10 mouse cellular contexts compared by ENCODE assay signal in genomic region chr2:31690063-31690462, GRCm38 (mm10). TPM values are rescaled to one million over a fixed set of nuclear protein-coding genes. Genes with fewer than 3 reads are reported as not detected.
A peak's percentile ranks its signal among the peaks of the same experiment; 100 is the strongest.
DNase-seq lines count a peak whose midpoint lies in the region; ATAC-seq and TF ChIP-seq lines count a peak whose summit lies in the region.
"Had no signal": no experiment of that assay in that cellular context is flagged by ENCODE, and none has a peak within 500 bp of the region (broad histone marks: within the 10 kb centered on the region; RNA-seq: fewer than 3 reads in every experiment).

No protein-coding gene starts in this region.

- no peak overlapping the region; the same call in 1 of the 2 replicates for H3K9ac ChIP-seq in hindbrain, postnatal 0 days (replicated peaks; ENCODE audit: low read length)
- H3K9ac ChIP-seq in midbrain, embryonic 14.5 days (replicated peaks; ENCODE audit: low read length), result no peak overlapping the region; the same call in 1 of the 2 replicates

- H3K9me3 ChIP-seq in hindbrain, postnatal 0 days (ENCODE audit: low read length), result no peaks in the 10 kb centered on the region
- no peaks in the 10 kb centered on the region for H3K9me3 ChIP-seq in midbrain, embryonic 14.5 days (ENCODE audit: control insufficient read depth, low read length)

- WGBS in kidney, adult 2 months, result 41% methylated on average over 3 of the region's 3 CpGs
- 60% methylated on average over 3 of the region's 3 CpGs for WGBS in hindbrain, postnatal 0 days
- WGBS in midbrain, embryonic 14.5 days, result 57% methylated on average over 3 of the region's 3 CpGs

- no peaks in the 10 kb centered on the region; the same call in 1 of the 2 replicates for H3K36me3 ChIP-seq in kidney, adult 2 months (ENCODE audit: control insufficient read depth, insufficient read depth, low read length)
- H3K36me3 ChIP-seq in hindbrain, postnatal 0 days (ENCODE audit: insufficient read depth, low read length), result no peaks in the 10 kb centered on the region
- 0 out of 2 replicates have a peak, but pooled peaks cover 2% of the 10 kb centered on the region for H3K36me3 ChIP-seq in midbrain, embryonic 14.5 days (ENCODE audit: control insufficient read depth, insufficient read depth, low read length)

- no peaks in the 10 kb centered on the region for H3K27me3 ChIP-seq in kidney, adult 2 months (replicated peaks; ENCODE audit: control insufficient read depth, insufficient read depth, low read length)
- no peaks in the 10 kb centered on the region for H3K27me3 ChIP-seq in hindbrain, postnatal 0 days (ENCODE audit: insufficient read depth, low read length)
- H3K27me3 ChIP-seq in midbrain, embryonic 14.5 days (ENCODE audit: control insufficient read depth, insufficient read depth, low read length), result no peaks in the 10 kb centered on the region
- H3K27me3 ChIP-seq: Patski had no signal

- DNase-seq in kidney, adult 2 months, result no peak
- DNase-seq in kidney, adult 8-10 months, result no peak
- no peak for DNase-seq in hindbrain, postnatal 0 days (ENCODE audit: low spot score)
- no peak for DNase-seq in midbrain, embryonic 14.5 days
- DNase-seq in cerebellum, adult 9-10 months, result no peak
- DNase-seq in adrenal gland, adult 8-10 months, result no peak
- DNase-seq in ovary, postnatal 10 days (ENCODE audit: low spot score), result no peak

- peak overlapping the region; percentile 94 for H3K4me2 ChIP-seq in hindbrain, postnatal 0 days (ENCODE audit: low read depth, low read length)
- peak overlapping the region; percentile 86 for H3K4me2 ChIP-seq in midbrain, embryonic 14.5 days (ENCODE audit: low read length)

- H3K27ac ChIP-seq in kidney, adult 2 months (ENCODE audit: insufficient read depth, low read depth, low read length), result no peak overlapping the region
- H3K27ac ChIP-seq in cortical plate, adult 2 months (ENCODE audit: insufficient read depth, low read length), result no peak overlapping the region
- no peak overlapping the region for H3K27ac ChIP-seq in hindbrain, postnatal 0 days
- no peak overlapping the region for H3K27ac ChIP-seq in midbrain, embryonic 14.5 days (replicated peaks; ENCODE audit: low read depth, low read length)

- ATAC-seq in hindbrain, postnatal 0 days, result no peak
- no peak for ATAC-seq in midbrain, embryonic 14.5 days (ENCODE audit: low FRiP score, low TSS enrichment)
- ATAC-seq: Patski had no signal

- peaks cover 11% of the 10 kb centered on the region for H3K4me1 ChIP-seq in kidney, adult 2 months (ENCODE audit: control insufficient read depth, insufficient read depth, low read length)
- peaks cover 3% of the 10 kb centered on the region for H3K4me1 ChIP-seq in cortical plate, adult 2 months (ENCODE audit: control insufficient read depth, insufficient read depth, low read length)
- peaks cover 15% of the 10 kb centered on the region for H3K4me1 ChIP-seq in hindbrain, postnatal 0 days (ENCODE audit: insufficient read depth, low read length)
- peaks cover 32% of the 10 kb centered on the region for H3K4me1 ChIP-seq in midbrain, embryonic 14.5 days (ENCODE audit: control insufficient read depth, insufficient read depth, low read length)

- no peak for TF ChIP-seq POLR2A in kidney, adult 2 months (IDR thresholded peaks at IDR 0.05; ENCODE audit: low read depth, low read length)
- TF ChIP-seq POLR2A in cortical plate, adult 2 months (IDR thresholded peaks at IDR 0.05; ENCODE audit: extremely low read depth, insufficient read depth, low read length), result no peak

- peak overlapping the region; percentile 85 for H3K4me3 ChIP-seq in kidney, adult 2 months (ENCODE audit: insufficient read depth, low read depth, low read length)
- peak overlapping the region; percentile 77 for H3K4me3 ChIP-seq in cortical plate, adult 2 months (ENCODE audit: insufficient read depth, low read length)
- H3K4me3 ChIP-seq in hindbrain, postnatal 0 days (ENCODE audit: low read length), result peak overlapping the region; percentile 97
- H3K4me3 ChIP-seq in midbrain, embryonic 14.5 days (replicated peaks; ENCODE audit: low read depth, low read length), result peak overlapping the region; percentile 94

- TF ChIP-seq CTCF in kidney, adult 2 months (conservative IDR thresholded peaks at IDR 0.05; ENCODE audit: insufficient read depth, insufficient read length, low read depth, low read length), result no peak
- TF ChIP-seq CTCF in cortical plate, adult 2 months (IDR thresholded peaks at IDR 0.05; ENCODE audit: extremely low read depth, insufficient read depth, low read length), result no peak
- no peak for TF ChIP-seq CTCF in hindbrain, postnatal 0 days (IDR thresholded peaks at IDR 0.05; ENCODE audit: low read depth)

RNA-seq across cellular contexts. Expression of gene Abl1, which starts 1.9 kb away (rescaled TPM):
- polyA plus RNA-seq in kidney, adult 2 months (2012; rRNA removed), result 30.5 and 38.6 TPM in 2 replicates
- 38.4 and 39.9 TPM in 2 replicates for polyA plus RNA-seq in cortical plate, adult 2 months (2012; rRNA removed)
- total RNA-seq in hindbrain, postnatal 0 days (2014; rRNA removed), result 52.1 and 57.5 TPM in 2 replicates
- polyA plus RNA-seq in hindbrain, postnatal 0 days (2015; fragmentation: Nextera tagmentation; extraction: Ambion mirVana), result 11.3 and 13.1 TPM in 2 replicates
- polyA plus RNA-seq in midbrain, embryonic 14.5 days (2014; fragmentation: Nextera tagmentation; extraction: Ambion mirVana), result 19.6 and 27.6 TPM in 2 replicates
- 100 to 1,000 TPM in 1 of 4 experiments, 10 to 100 TPM in 3; 80.1 to 111 (median 87.9) TPM for total RNA-seq in adrenal gland, adult 8-10 months (2022)

RNA-seq across cellular contexts. Expression of gene Exosc2, which starts 19.5 kb away (rescaled TPM):
- polyA plus RNA-seq in kidney, adult 2 months (2012; rRNA removed), result 9.8 and 11.4 TPM in 2 replicates
- polyA plus RNA-seq in cortical plate, adult 2 months (2012; rRNA removed), result 24.4 and 27.3 TPM in 2 replicates
- 17.2 and 31.1 TPM in 2 replicates for total RNA-seq in hindbrain, postnatal 0 days (2014; rRNA removed)
- 35.6 and 36.5 TPM in 2 replicates for polyA plus RNA-seq in hindbrain, postnatal 0 days (2015; fragmentation: Nextera tagmentation; extraction: Ambion mirVana)
- 31.1 and 33.9 TPM in 2 replicates for polyA plus RNA-seq in midbrain, embryonic 14.5 days (2014; fragmentation: Nextera tagmentation; extraction: Ambion mirVana)
- 10 to 100 TPM; 22.2 to 31.0 (median 28.4) TPM for total RNA-seq in adrenal gland, adult 8-10 months (2022)

RNA-seq across cellular contexts. Expression of gene Prdm12, which starts 50.2 kb away (rescaled TPM):
- not detected in 2 replicates for polyA plus RNA-seq in kidney, adult 2 months (2012; rRNA removed)
- 0.17 TPM in 2 replicates for polyA plus RNA-seq in cortical plate, adult 2 months (2012; rRNA removed)
- not detected in 2 replicates for total RNA-seq in hindbrain, postnatal 0 days (2014; rRNA removed)
- 0.16 and 0.24 TPM in 2 replicates for polyA plus RNA-seq in hindbrain, postnatal 0 days (2015; fragmentation: Nextera tagmentation; extraction: Ambion mirVana)
- polyA plus RNA-seq in midbrain, embryonic 14.5 days (2014; fragmentation: Nextera tagmentation; extraction: Ambion mirVana), result 3.1 and 4.7 TPM in 2 replicates
- total RNA-seq in adrenal gland, adult 8-10 months (2022), result under 1 TPM in 1 of 4 experiments, not detected in 3; 0.22 TPM
- total RNA-seq: hematopoietic stem cell, adult 5-6 weeks had no signal
- polyA plus RNA-seq: Patski had no signal
